Mouse (Mus musculus) CD8-positive naive resting alpha-beta T cell, adult 57 days (primary cell): ENCODE data around the gene Cnot3. TPM values are rescaled to one million over a fixed set of nuclear protein-coding genes. Genes with fewer than 3 reads are reported as not detected.

Experiments used
- total RNA-seq: library from RNA; stranded (reverse); gene quantifications from one replicate; pipeline ENCODE4 v1.2.4, GENCODE M21; 2023

Gene Cnot3
- 113 TPM for total RNA-seq

GRCm38 (mm10) chr7:3644672-3645487 is at the start of gene Cnot3:
Gene Cnot3 (plus strand): TSS chr7:3645268.

GRCm38 (mm10) chr7:3616057-3616388 is 29.0 kb upstream of the Cnot3 start, which contains the start of gene Oscar:
Gene Oscar (minus strand): TSS chr7:3616157.

GRCm38 (mm10) chr7:3617242-3617995 is 27.6 kb upstream of the Cnot3 start, which contains the start of gene Ndufa3:
Gene Ndufa3 (plus strand): TSS chr7:3617373.

GRCm38 (mm10) chr7:3629543-3630477 is 15.3 kb upstream of the Cnot3 start, which contains the start of the genes Tfpt and Prpf31:
Gene Tfpt (minus strand): TSS chr7:3629929.
Gene Prpf31 (plus strand): TSS chr7:3629985.

GRCm38 (mm10) chr7:3665215-3666114 is 20.4 kb downstream of the Cnot3 start, which contains the start of gene Leng1:
Gene Leng1 (minus strand): TSS chr7:3665840.

GRCm38 (mm10) chr7:3677342-3677741 is 32.3 kb downstream of the Cnot3 start, which contains the start of gene Tmc4:
Gene Tmc4 (minus strand): TSS chr7:3677553.

GRCm38 (mm10) chr7:3692382-3692986 is 47.4 kb downstream of the Cnot3 start, which contains the start of gene Tsen34:
Gene Tsen34 (plus strand): TSS chr7:3692863.

GRCm38 (mm10) chr7:3692987-3693808 is 48.1 kb downstream of the Cnot3 start, which contains the start of gene Mboat7:
Gene Mboat7 (minus strand): TSS chr7:3693523.

GRCm38 (mm10) chr7:3703879-3704441 is 58.9 kb downstream of the Cnot3 start, which contains the start of gene Rps9:
Gene Rps9 (plus strand): TSS chr7:3703993.

Other genes starting within 250 kb of the Cnot3 start
- not detected for gene Cacng6, start 221.1 kb upstream of the Cnot3 start, total RNA-seq
- gene Tarm1, start 142.6 kb upstream of the Cnot3 start, total RNA-seq, result not detected
- gene Oscar, start 29.1 kb upstream of the Cnot3 start, total RNA-seq, result not detected
- gene Ndufa3, start 27.9 kb upstream of the Cnot3 start, total RNA-seq, result 342 TPM
- 26.4 TPM for gene Tfpt, start 15.3 kb upstream of the Cnot3 start, total RNA-seq
- 65.7 TPM for gene Prpf31, start 15.3 kb upstream of the Cnot3 start, total RNA-seq
- gene Leng1, start 20.6 kb downstream of the Cnot3 start, total RNA-seq, result 11.7 TPM
- 10.1 TPM for gene Tmc4, start 32.3 kb downstream of the Cnot3 start, total RNA-seq
- gene Tsen34, start 47.6 kb downstream of the Cnot3 start, total RNA-seq, result 19.7 TPM
- gene Mboat7, start 48.3 kb downstream of the Cnot3 start, total RNA-seq, result 59.5 TPM
- gene Rps9, start 58.7 kb downstream of the Cnot3 start, total RNA-seq, result 2,799 TPM
- gene Pirb, start 75.1 kb downstream of the Cnot3 start, total RNA-seq, result 3.2 TPM
- gene Gm15448, start 180.4 kb downstream of the Cnot3 start, total RNA-seq, result 0.86 TPM
- 1.1 TPM for gene Pira2, start 199.8 kb downstream of the Cnot3 start, total RNA-seq